Mouse (Mus musculus) stomach, embryonic 16.5 days (tissue): ENCODE results near the gene Nup210l. TPM values are rescaled to one million over a fixed set of nuclear protein-coding genes. Genes with fewer than 3 reads are reported as not detected.

Source experiments
- ATAC-seq: fragments of 200-750 bp; cut with Nextera tagmentation; 2 replicates; pipeline ENCODE4 v1.8.0; 2017; ENCODE audit warnings: moderate number of reproducible peaks, moderate TSS enrichment; ENCODE audit not compliant: insufficient read depth, low FRiP score
- H3K27ac ChIP-seq: fragments of 300-500 bp; sonication (generic); 2 replicates; pipeline ENCODE4 v1.5.1; 2014; ENCODE audit warnings: low read length
- H3K27me3 ChIP-seq: fragments of 300-500 bp; sonication (generic); 2 replicates; pipeline ENCODE4 v1.6.1; 2014; ENCODE audit warnings: low read length, control low read depth, mixed read lengths; ENCODE audit not compliant: control insufficient read depth, insufficient read depth
- H3K36me3 ChIP-seq: fragments of 300-500 bp; sonication (generic); 2 replicates; pipeline ENCODE4 v1.6.1; 2014; ENCODE audit warnings: low read length; ENCODE audit not compliant: control insufficient read depth, insufficient read depth
- H3K4me1 ChIP-seq: fragments of 300-500 bp; sonication (generic); 2 replicates; pipeline ENCODE4 v1.6.1; 2014; ENCODE audit warnings: low read length, control low read depth, mixed read lengths; ENCODE audit not compliant: control insufficient read depth, insufficient read depth
- H3K4me2 ChIP-seq: fragments of 300-500 bp; sonication (generic); 2 replicates; pipeline ENCODE4 v1.6.1; 2014; ENCODE audit warnings: low read depth, low read length, mixed read lengths
- H3K4me3 ChIP-seq: fragments of 300-500 bp; sonication (generic); replicated peaks from 2 replicates; pipeline ENCODE4 v1.5.1; 2014; ENCODE audit warnings: mild to moderate bottlenecking, low read length
- H3K9ac ChIP-seq: fragments of 300-500 bp; sonication (generic); 2 replicates; pipeline ENCODE4 v1.6.1; 2014; ENCODE audit warnings: low read length
- H3K9me3 ChIP-seq: fragments of 300-500 bp; sonication (generic); replicated peaks from 2 replicates; pipeline ENCODE4 v1.6.1; 2016; ENCODE audit warnings: low read length, control low read depth; ENCODE audit not compliant: control insufficient read depth
- WGBS: fragments of 180-500 bp; shearing (Covaris S2); extraction: QIAGEN DNeasy Blood & Tissue Kit; methylation state at CpG from one replicate; pipeline ENCODE4 v1.1.7; 2014; 5-methylcytosine and 5-hydroxymethylcytosine counted together
- microRNA counts: library from miRNA; unstranded; fragments of <30 nt; microRNA quantifications from one replicate; lab custom pipeline; 2016
- microRNA-seq: library from miRNA; unstranded; fragments of <30 nt; microRNA quantifications from one replicate; pipeline ENCODE4, GENCODE M21; 2016
- polyA plus RNA-seq: library from polyadenylated mRNA; unstranded; fragments of >200 nt; fragmentation: Nextera tagmentation; extraction: Ambion mirVana; gene quantifications from 2 replicates; pipeline ENCODE4 v1.2.1, GENCODE M21; 2015

Nup210l gene
- polyA plus RNA-seq, 1 experiment from 2014 or later: 0.28 TPM

DNA sequence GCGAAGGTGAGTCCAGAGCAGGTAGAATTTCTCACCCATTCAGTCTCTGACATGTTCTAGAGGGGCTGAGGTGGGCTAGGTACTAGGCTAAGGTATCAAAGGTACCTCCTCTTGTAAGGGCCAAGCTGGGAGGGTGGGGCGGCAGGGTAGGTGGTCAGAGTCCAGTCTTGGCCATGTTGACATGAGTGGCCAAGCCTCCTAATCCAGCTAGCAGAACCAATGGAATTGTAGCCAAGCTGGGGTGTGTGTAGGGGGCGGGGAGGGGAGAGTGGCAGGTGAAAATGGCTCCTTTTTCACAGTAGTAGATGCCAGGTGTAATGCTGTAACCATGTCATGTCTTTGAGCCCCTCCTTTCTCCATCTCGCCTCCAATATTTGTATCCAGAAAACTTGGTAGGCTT is 154.6 kb downstream of the Nup210l start:
- ATAC-seq: no peak
- Histone ChIP-seq H3K36me3 (0 out of 2 replicates have a peak, but pooled peaks cover 14% of the 10 kb centered on the region), H3K9me3 (no peaks in the 10 kb centered on the region), H3K27ac (no peak overlapping the region), H3K4me2 (no peak overlapping the region), H3K9ac (no peak overlapping the region; the same call in 1 of the 2 replicates), H3K4me3 (no peak overlapping the region), H3K4me1 (peaks cover 6% of the 10 kb centered on the region), H3K27me3 (no peaks in the 10 kb centered on the region)
- 83% methylated on average over 4 of the region's 4 CpGs for WGBS

MicroRNA genes within 50 kb of the gene (microRNA counts, 519-probe panel; counts per million panel counts)
- 3,214 counts per million, percentile 75 among the panel's probes with 10 or more counts for microRNA mmu-miR-190b (lab: Ali Mortazavi, UCI)

Small RNAs within 50 kb of the gene (microRNA-seq; reads per million reads assigned to microRNA genes)
- 16.4 reads per million, percentile 37 among the genes with 10 or more reads in this experiment for gene Mir190b

Other genes with a start within 250 kb of the Nup210l start
- gene Il6ra, start 190.9 kb upstream of the Nup210l start, polyA plus RNA-seq: 2.9 and 3.2 TPM in 2 replicates
- gene Atp8b2, start 140.6 kb upstream of the Nup210l start, polyA plus RNA-seq: 11.6 and 12.3 TPM in 2 replicates
- gene Hax1, start 105.4 kb upstream of the Nup210l start, polyA plus RNA-seq: 126 and 132 TPM in 2 replicates
- 157 and 158 TPM in 2 replicates for gene 4933434E20Rik, start 52.5 kb upstream of the Nup210l start, polyA plus RNA-seq
- gene Ubap2l, start 51.5 kb upstream of the Nup210l start, polyA plus RNA-seq: 141 and 142 TPM in 2 replicates
- 525 and 570 TPM in 2 replicates for gene Tpm3, start 31.5 kb upstream of the Nup210l start, polyA plus RNA-seq
- gene Rps27, start 109.5 kb downstream of the Nup210l start, polyA plus RNA-seq: 1,106 and 1,465 TPM in 2 replicates
- gene Rab13, start 109.6 kb downstream of the Nup210l start, polyA plus RNA-seq: 30.5 and 33.1 TPM in 2 replicates
- gene Jtb, start 127.5 kb downstream of the Nup210l start, polyA plus RNA-seq: 92.3 and 104 TPM in 2 replicates
- 28.9 and 34.4 TPM in 2 replicates for gene Creb3l4, start 139.4 kb downstream of the Nup210l start, polyA plus RNA-seq
- gene Slc39a1, start 144.0 kb downstream of the Nup210l start, polyA plus RNA-seq: 101 and 122 TPM in 2 replicates
- 18.2 and 21.1 TPM in 2 replicates for gene Crtc2, start 150.0 kb downstream of the Nup210l start, polyA plus RNA-seq
- gene Dennd4b, start 161.1 kb downstream of the Nup210l start, polyA plus RNA-seq: 3.8 and 4.3 TPM in 2 replicates
- gene Gatad2b, start 189.0 kb downstream of the Nup210l start, polyA plus RNA-seq: 8.1 and 8.2 TPM in 2 replicates